In the genomic region with DNA sequence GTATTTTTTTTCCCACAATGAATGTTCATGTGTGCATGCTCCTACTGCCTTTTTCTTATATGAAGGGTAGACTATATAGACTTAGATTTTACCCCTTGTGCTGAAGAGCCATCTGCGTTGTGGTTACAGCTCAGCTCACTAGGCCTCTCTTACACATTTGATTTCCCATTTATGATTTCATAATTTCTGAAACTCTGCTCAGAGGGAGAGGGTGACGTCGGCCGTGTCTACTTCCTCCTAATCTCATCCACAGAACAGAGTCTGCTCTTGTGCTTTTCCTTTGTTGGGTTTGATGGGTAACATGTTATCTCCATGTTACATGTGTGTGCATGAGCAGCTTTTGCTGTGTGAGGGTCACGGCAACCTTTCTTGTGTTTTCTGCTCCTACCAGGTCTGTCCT, we compare ENCODE assay signal across 12 mouse cellular contexts.
"Had no signal": no experiment of that assay in that cellular context is flagged by ENCODE, and none has a peak within 500 bp of the region (broad histone marks: within the 10 kb centered on the region; RNA-seq: fewer than 3 reads in every experiment).

No protein-coding gene starts in this region.

- H3K36me3 ChIP-seq: liver, embryonic 15.5 days; midbrain, embryonic 12.5 days had no signal

- ATAC-seq: intestine, postnatal 0 days; midbrain, embryonic 16.5 days had no signal

- H3K4me1 ChIP-seq: liver, embryonic 15.5 days had no signal

- DNase-seq: kidney, adult 9 months; kidney, postnatal 36 days; left cerebral cortex, postnatal 4 days; lung, embryonic 14.5 days; lung, postnatal 14 days; thymus, adult 18-20 months; thymus, postnatal 25 days had no signal

- H3K9me3 ChIP-seq: liver, embryonic 15.5 days; midbrain, embryonic 12.5 days had no signal

- H3K9ac ChIP-seq: liver, embryonic 15.5 days; lung, embryonic 14.5 days; midbrain, embryonic 12.5 days had no signal

- H3K27me3 ChIP-seq: liver, embryonic 15.5 days had no signal

- H3K27ac ChIP-seq: kidney, postnatal 0 days; liver, embryonic 15.5 days; midbrain, embryonic 12.5 days had no signal

- H3K4me3 ChIP-seq: liver, embryonic 15.5 days; midbrain, embryonic 12.5 days had no signal
